ENCODE assay signal across 18 mouse cellular contexts in genomic region chr9:122030706-122031105, GRCm38 (mm10). TPM values are rescaled to one million over a fixed set of nuclear protein-coding genes. Genes with fewer than 3 reads are reported as not detected.
DNase-seq lines count a peak whose midpoint lies in the region; ATAC-seq and TF ChIP-seq lines count a peak whose summit lies in the region.
"Had no signal": no experiment of that assay in that cellular context is flagged by ENCODE, and none has a peak within 500 bp of the region (broad histone marks: within the 10 kb centered on the region; RNA-seq: fewer than 3 reads in every experiment).

No protein-coding gene starts in this region.

- H3K36me3 ChIP-seq in forebrain, embryonic 13.5 days (ENCODE audit: poor library complexity, severe bottlenecking): no peaks in the 10 kb centered on the region
- no peaks in the 10 kb centered on the region for H3K36me3 ChIP-seq in forebrain, embryonic 11.5 days (ENCODE audit: control insufficient read depth, insufficient read depth, low read length)
- H3K36me3 ChIP-seq in neural tube, embryonic 15.5 days: no peaks in the 10 kb centered on the region
- no peaks in the 10 kb centered on the region for H3K36me3 ChIP-seq in forebrain, embryonic 16.5 days (ENCODE audit: control insufficient read depth, insufficient read depth)
- H3K36me3 ChIP-seq in thymus, adult 2 months (ENCODE audit: control insufficient read depth, insufficient read depth, low read length): no peaks in the 10 kb centered on the region
- H3K36me3 ChIP-seq: embryonic facial prominence, embryonic 10.5 days; heart, embryonic 15.5 days; intestine, embryonic 15.5 days; kidney, embryonic 15.5 days had no signal

- peaks cover 11% of the 10 kb centered on the region for H3K4me1 ChIP-seq in forebrain, embryonic 13.5 days
- H3K4me1 ChIP-seq in forebrain, embryonic 11.5 days (replicated peaks; ENCODE audit: control insufficient read depth, insufficient read depth, low read length): peaks cover under 1% of the 10 kb centered on the region; the same call in 1 of the 2 replicates
- H3K4me1 ChIP-seq in neural tube, embryonic 15.5 days: peaks cover 19% of the 10 kb centered on the region
- peaks cover 6% of the 10 kb centered on the region for H3K4me1 ChIP-seq in forebrain, embryonic 16.5 days (replicated peaks; ENCODE audit: control insufficient read depth, insufficient read depth, low read length)
- H3K4me1 ChIP-seq in thymus, adult 2 months (replicated peaks; ENCODE audit: control insufficient read depth, insufficient read depth, low read length): no peaks in the 10 kb centered on the region

- H3K27me3 ChIP-seq in forebrain, embryonic 13.5 days: no peaks in the 10 kb centered on the region
- no peaks in the 10 kb centered on the region for H3K27me3 ChIP-seq in forebrain, embryonic 11.5 days (ENCODE audit: control insufficient read depth, insufficient read depth, low read length)
- no peaks in the 10 kb centered on the region for H3K27me3 ChIP-seq in neural tube, embryonic 15.5 days (replicated peaks)
- H3K27me3 ChIP-seq in forebrain, embryonic 16.5 days (replicated peaks; ENCODE audit: control insufficient read depth, insufficient read depth, low read length): no peaks in the 10 kb centered on the region
- no peaks in the 10 kb centered on the region for H3K27me3 ChIP-seq in thymus, adult 2 months (ENCODE audit: control insufficient read depth, insufficient read depth, low read length)
- H3K27me3 ChIP-seq: heart, embryonic 15.5 days; intestine, embryonic 15.5 days; kidney, embryonic 15.5 days; megakaryocyte, embryonic 14.5 days had no signal

- WGBS in forebrain, embryonic 13.5 days: 44% methylated on average over 5 of the region's 5 CpGs
- 57% methylated on average over 5 of the region's 5 CpGs for WGBS in forebrain, embryonic 11.5 days
- 44% methylated on average over 5 of the region's 5 CpGs for WGBS in neural tube, embryonic 15.5 days
- WGBS in forebrain, embryonic 16.5 days: 47% methylated on average over 5 of the region's 5 CpGs
- WGBS in thymus, adult 2 months: 90% methylated on average over 5 of the region's 5 CpGs

- no peak overlapping the region for H3K27ac ChIP-seq in forebrain, embryonic 13.5 days
- no peak overlapping the region for H3K27ac ChIP-seq in forebrain, embryonic 11.5 days (ENCODE audit: low read depth, low read length)
- H3K27ac ChIP-seq in neural tube, embryonic 15.5 days (replicated peaks): no peak overlapping the region
- H3K27ac ChIP-seq in forebrain, embryonic 16.5 days (ENCODE audit: low read length): no peak overlapping the region
- no peak overlapping the region for H3K27ac ChIP-seq in thymus, adult 2 months (ENCODE audit: control insufficient read depth, insufficient read depth, low read length)
- H3K27ac ChIP-seq: embryonic facial prominence, embryonic 10.5 days; heart, embryonic 15.5 days; intestine, embryonic 15.5 days; kidney, embryonic 15.5 days had no signal

- TF ChIP-seq POLR2A in thymus, adult 2 months (IDR thresholded peaks at IDR 0.05; ENCODE audit: control insufficient read depth, extremely low read depth, insufficient read depth, low read length, poor library complexity): no peak

- TF ChIP-seq CTCF in thymus, adult 2 months (IDR thresholded peaks at IDR 0.05; ENCODE audit: borderline replicate concordance, control insufficient read depth, extremely low read depth, insufficient read depth, low read length, poor library complexity): no peak

- no peak overlapping the region for H3K4me2 ChIP-seq in forebrain, embryonic 13.5 days
- no peak overlapping the region for H3K4me2 ChIP-seq in forebrain, embryonic 11.5 days (ENCODE audit: low read depth, low read length, severe bottlenecking)
- H3K4me2 ChIP-seq in neural tube, embryonic 15.5 days: no peak overlapping the region
- H3K4me2 ChIP-seq in forebrain, embryonic 16.5 days (ENCODE audit: low read length): no peak overlapping the region
- H3K4me2 ChIP-seq: heart, embryonic 15.5 days; intestine, embryonic 15.5 days; kidney, embryonic 15.5 days; liver, embryonic 11.5 days had no signal

- DNase-seq in forebrain, embryonic 11.5 days (ENCODE audit: low spot score): no peak
- DNase-seq in neural tube, embryonic 10.5 days (ENCODE audit: extremely low spot score, low spot score): no peak
- DNase-seq in thymus, adult 2 months: no peak
- DNase-seq: gastrocnemius, postnatal 10 days; kidney, postnatal 4 days; lung, adult 18-20 months; lung, postnatal 14 days; thymus, postnatal 14 days had no signal

- no peaks in the 10 kb centered on the region for H3K9me3 ChIP-seq in forebrain, embryonic 13.5 days (replicated peaks)
- no peaks in the 10 kb centered on the region for H3K9me3 ChIP-seq in forebrain, embryonic 11.5 days (ENCODE audit: control insufficient read depth, low read length)
- no peaks in the 10 kb centered on the region for H3K9me3 ChIP-seq in neural tube, embryonic 15.5 days (replicated peaks)
- no peaks in the 10 kb centered on the region for H3K9me3 ChIP-seq in forebrain, embryonic 16.5 days (ENCODE audit: control insufficient read depth, low read length)
- H3K9me3 ChIP-seq: embryonic facial prominence, embryonic 10.5 days; heart, embryonic 15.5 days; intestine, embryonic 15.5 days; kidney, embryonic 15.5 days; megakaryocyte, embryonic 14.5 days had no signal

- no peak overlapping the region for H3K9ac ChIP-seq in forebrain, embryonic 13.5 days
- no peak overlapping the region for H3K9ac ChIP-seq in forebrain, embryonic 11.5 days (ENCODE audit: low read length)
- no peak overlapping the region for H3K9ac ChIP-seq in neural tube, embryonic 15.5 days (replicated peaks)
- no peak overlapping the region for H3K9ac ChIP-seq in forebrain, embryonic 16.5 days (replicated peaks; ENCODE audit: low read depth, low read length)
- H3K9ac ChIP-seq: heart, embryonic 15.5 days; intestine, embryonic 15.5 days; kidney, embryonic 15.5 days had no signal

- H3K4me3 ChIP-seq in forebrain, embryonic 13.5 days: no peak overlapping the region
- H3K4me3 ChIP-seq in forebrain, embryonic 11.5 days (ENCODE audit: low read depth, low read length): no peak overlapping the region
- H3K4me3 ChIP-seq in neural tube, embryonic 15.5 days (replicated peaks): no peak overlapping the region
- H3K4me3 ChIP-seq in forebrain, embryonic 16.5 days (replicated peaks; ENCODE audit: low read length): no peak overlapping the region
- no peak overlapping the region for H3K4me3 ChIP-seq in thymus, adult 2 months (ENCODE audit: control insufficient read depth, insufficient read depth, low read length)
- H3K4me3 ChIP-seq: embryonic facial prominence, embryonic 10.5 days; heart, embryonic 15.5 days; intestine, embryonic 15.5 days; kidney, embryonic 15.5 days; megakaryocyte, embryonic 14.5 days had no signal

- 0 out of 2 replicates have a peak, but pooled peaks have one; percentile 13 for ATAC-seq in forebrain, embryonic 13.5 days
- no peak for ATAC-seq in forebrain, embryonic 11.5 days (replicated peaks; ENCODE audit: low FRiP score)
- ATAC-seq in neural tube, embryonic 15.5 days (ENCODE audit: low FRiP score): 0 out of 2 replicates have a peak, but pooled peaks have one; percentile 48
- ATAC-seq in forebrain, embryonic 16.5 days: peak; percentile 45; the same call in 1 of the 2 replicates
- no peak for ATAC-seq in frontal cortex, adult (ENCODE audit: low TSS enrichment)
- ATAC-seq: intestine, embryonic 15.5 days had no signal

RNA-seq across cellular contexts. Expression of gene Pomgnt2, which starts 33.8 kb away (rescaled TPM):
- 16.7 and 17.3 TPM in 2 replicates for polyA plus RNA-seq in forebrain, embryonic 13.5 days (2015; fragmentation: Nextera tagmentation; extraction: Ambion mirVana)
- 12.9 and 14.6 TPM in 2 replicates for polyA plus RNA-seq in forebrain, embryonic 11.5 days (2014; fragmentation: Nextera tagmentation; extraction: Ambion mirVana)
- polyA plus RNA-seq in neural tube, embryonic 15.5 days (2015; fragmentation: Nextera tagmentation; extraction: Ambion mirVana): 34.3 and 37.8 TPM in 2 replicates
- polyA plus RNA-seq in forebrain, embryonic 16.5 days (2015; fragmentation: Nextera tagmentation; extraction: Ambion mirVana): 28.3 and 32.5 TPM in 2 replicates
- polyA plus RNA-seq in thymus, adult 2 months (2012; rRNA removed): 15.2 and 19.3 TPM in 2 replicates

Comparison
In these comparisons a context has a peak if more than half of its experiments do, and no peak if none do; other contexts are left out.
1. ATAC-seq: peak in forebrain, embryonic 13.5 days (single experiment), neural tube, embryonic 15.5 days (single experiment) and forebrain, embryonic 16.5 days (single experiment); none in forebrain, embryonic 11.5 days (single experiment) and frontal cortex, adult (single experiment).